Mouse (Mus musculus) testis, adult 2 months (tissue): ENCODE measurements at regions not wholly inside any gene's neighbourhood (a gene's known extent, or its start where the extent isn't known, plus 50 kb on each side); places are given as distances from the start of the nearest gene placed in this dataset.

Experiments
- CTCF ChIP-seq: fragments of 200-500 bp; IDR thresholded peaks from 2 replicates; pipeline ENCODE4 v1.5.1; 2012; ENCODE audit warnings: low read depth, mild to moderate bottlenecking, inconsistent platforms, low read length, moderate library complexity; ENCODE audit not compliant: control insufficient read depth, insufficient read depth, insufficient replicate concordance
- POLR2A ChIP-seq: fragments of 200-500 bp; IDR thresholded peaks from 2 replicates; pipeline ENCODE4 v1.6.1; 2012; ENCODE audit warnings: low read depth, mild to moderate bottlenecking, inconsistent platforms, low read length, moderate library complexity; ENCODE audit not compliant: control insufficient read depth

GRCm38 (mm10) chr3:103517376-103518304 lies 57.4 kb upstream of the Syt6 start:
- no peak for TF ChIP-seq CTCF
- no peak for TF ChIP-seq POLR2A
